Mouse (Mus musculus) gastrocnemius, adult 2 months (tissue): Measurements from ENCODE around the gene Chil1. TPM values are rescaled to one million over a fixed set of nuclear protein-coding genes. Genes with fewer than 3 reads are reported as not detected.
A peak's percentile ranks its signal among the peaks of the same experiment; 100 is the strongest.

ENCODE experiments used
- DNase-seq: peaks from one replicate; pipeline ENCODE4 v3.0.0; 2022
- H3K27ac ChIP-seq: fragments of 200-600 bp; 2 replicates; pipeline ENCODE4 v1.8.1; 2022; ENCODE audit warnings: mild to moderate bottlenecking
- H3K4me3 ChIP-seq: fragments of 200-600 bp; 2 replicates; pipeline ENCODE4 v1.8.1; 2022; ENCODE audit warnings: mild to moderate bottlenecking, moderate library complexity
- CTCF ChIP-seq: fragments of 200-600 bp; IDR thresholded peaks from 2 replicates; pipeline ENCODE4 v1.8.1; 2022; ENCODE audit warnings: antibody characterized with exemption, mild to moderate bottlenecking, moderate library complexity
- intact Hi-C: fragments of 180-260 bp; cut with DNase I; formaldehyde crosslinking; loops from one replicate; pipeline ENCODE4 v1.15.1; 2025
- total RNA-seq, 2 experiments: library from RNA; stranded (reverse); gene quantifications; 2 replicates each; pipeline ENCODE4 v1.2.3; 2021

The Chil1 gene
- total RNA-seq, 2 experiments from 2014 or later, result 1.8 to 6.9 TPM

DNA sequence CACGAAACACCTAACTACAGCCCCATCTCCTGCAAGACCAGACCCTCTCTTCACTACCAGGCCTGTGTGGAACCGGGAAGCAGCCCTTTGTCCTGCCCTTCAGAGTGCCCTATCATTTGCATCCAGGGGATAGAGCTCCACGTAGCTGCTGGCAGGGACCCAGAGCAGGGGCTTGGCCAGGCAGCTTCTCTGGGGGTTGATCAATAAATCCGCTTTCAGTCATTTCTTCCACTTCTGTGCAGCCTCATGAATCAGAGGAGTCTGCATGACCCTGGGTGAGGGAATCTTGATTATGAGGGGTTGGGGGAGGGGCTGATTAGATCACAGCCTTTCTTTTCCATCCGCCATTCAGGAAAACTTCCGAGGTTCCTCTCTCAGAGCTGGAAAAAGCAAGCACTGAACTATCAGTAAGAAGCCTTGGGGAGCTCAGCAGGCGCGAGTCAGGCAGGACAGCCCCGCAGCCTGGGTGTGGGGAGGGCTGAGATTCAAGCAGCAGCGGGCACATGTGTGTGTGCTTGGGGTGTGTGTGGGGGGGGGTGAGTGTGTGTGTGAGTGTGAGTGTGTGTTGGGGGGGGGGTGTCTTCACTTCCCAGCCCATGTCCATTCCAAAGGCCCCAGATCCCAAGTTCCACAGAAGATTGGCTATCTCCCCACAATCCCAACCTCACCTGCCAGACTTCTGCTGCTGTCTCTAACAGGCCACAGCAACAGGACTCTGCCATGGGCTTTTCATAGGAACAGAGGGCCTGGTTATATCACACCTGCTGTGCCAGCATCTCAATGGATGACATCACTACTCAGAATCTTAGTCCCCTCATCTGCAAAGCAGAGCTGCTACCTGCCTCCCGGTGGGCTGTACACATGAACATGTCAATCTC lies 34.0 kb downstream of the Chil1 start:
- intact Hi-C loops, result no loop called here
- Histone ChIP-seq H3K27ac (no peak overlapping the region), H3K4me3 (no peak overlapping the region)
- no peak for TF ChIP-seq CTCF
- DNase-seq, result no peak

DNA sequence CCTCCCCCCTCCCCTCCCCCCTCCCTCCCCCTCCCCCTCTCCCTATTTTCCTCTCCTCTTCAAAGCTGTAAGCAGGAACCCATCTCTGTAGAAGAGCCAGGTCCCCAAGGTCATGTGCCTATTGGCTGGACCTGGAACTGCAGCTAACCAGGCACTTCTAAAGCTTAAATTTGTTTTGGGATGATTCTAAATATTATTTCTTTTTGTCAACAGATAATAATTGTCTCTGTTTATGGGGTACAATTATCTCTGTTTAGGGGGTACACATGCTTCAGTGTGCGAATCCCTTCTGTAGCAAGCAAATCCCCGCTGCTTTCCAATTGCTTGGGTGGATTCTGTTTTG lies 34.6 kb downstream of the Chil1 start:
- H3K27ac ChIP-seq, result no peak overlapping the region
- no peak for DNase-seq
- H3K4me3 ChIP-seq, result no peak overlapping the region
- no peak for TF ChIP-seq CTCF
- intact Hi-C loops, result no loop called here

DNA sequence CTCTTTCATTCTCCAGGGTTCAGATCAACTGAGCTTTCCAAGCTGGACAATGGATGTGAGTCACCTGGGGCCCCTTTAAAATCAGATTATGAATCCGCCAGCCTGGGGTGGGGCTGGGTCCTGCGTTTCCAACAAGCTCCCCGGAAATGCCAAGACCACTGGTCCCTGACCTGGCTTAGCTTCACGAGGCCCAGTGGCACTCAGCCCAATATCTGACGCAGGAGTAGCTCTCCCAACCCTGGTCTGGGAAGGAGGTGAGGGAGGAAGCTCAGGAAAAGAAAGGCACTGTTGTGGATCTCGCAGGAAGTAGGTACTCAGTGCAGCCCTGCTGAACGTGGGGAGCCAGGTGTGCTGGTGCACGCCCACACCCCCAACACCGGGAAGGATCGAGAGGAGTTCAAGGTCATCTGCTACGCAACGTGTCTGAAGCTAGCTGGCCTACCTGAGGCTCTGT lies 35.1 kb downstream of the Chil1 start:
- no peak overlapping the region for H3K27ac ChIP-seq
- TF ChIP-seq CTCF, result no peak
- no peak for DNase-seq
- intact Hi-C loops, result no loop called here
- H3K4me3 ChIP-seq, result no peak overlapping the region

DNA sequence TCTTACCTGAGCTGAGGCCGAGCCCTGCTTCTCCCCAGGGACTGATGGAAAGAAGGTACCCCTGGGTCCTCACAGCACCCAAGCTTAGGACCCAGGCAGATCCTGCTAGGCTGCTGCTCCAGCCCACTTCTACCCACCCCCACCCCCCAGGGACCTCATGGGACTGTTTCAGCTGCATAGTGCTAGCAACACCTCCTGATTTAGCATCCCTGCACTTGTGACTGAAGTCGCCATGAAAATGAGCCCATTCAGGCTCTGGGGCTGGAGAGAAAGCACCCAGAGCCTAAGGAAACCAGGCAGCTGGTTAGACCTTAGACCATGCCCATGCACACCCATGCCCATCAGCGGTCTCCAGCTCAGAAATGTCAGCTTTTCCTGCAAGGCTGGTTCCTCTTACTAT lies 36.0 kb downstream of the Chil1 start:
- no peak overlapping the region for H3K27ac ChIP-seq
- no peak for TF ChIP-seq CTCF
- no peak for DNase-seq
- intact Hi-C loops, result no loop called here
- no peak overlapping the region for H3K4me3 ChIP-seq

DNA sequence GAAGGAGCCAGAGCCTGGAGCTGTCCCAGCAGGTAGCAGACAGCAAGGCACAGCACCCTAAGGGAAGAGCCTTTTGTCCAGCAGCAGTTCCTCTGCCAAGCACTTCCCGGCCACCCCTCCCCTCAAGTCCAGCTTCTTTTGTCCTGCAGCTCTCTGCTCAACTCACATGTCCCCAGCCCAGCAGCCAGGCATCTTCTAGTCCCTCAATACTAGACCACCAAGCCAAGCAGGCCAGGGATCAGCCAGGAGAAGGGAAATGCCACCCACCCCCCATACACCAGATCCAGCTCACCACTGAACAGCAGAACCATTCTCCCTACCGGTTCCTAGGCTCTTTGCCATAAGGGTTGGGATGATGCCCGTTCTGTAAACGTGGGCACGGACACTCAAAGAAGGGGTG lies 37.6 kb downstream of the Chil1 start:
- H3K27ac ChIP-seq, result no peak overlapping the region
- DNase-seq, result no peak
- intact Hi-C loops, result no loop called here
- no peak overlapping the region for H3K4me3 ChIP-seq
- TF ChIP-seq CTCF, result no peak

DNA sequence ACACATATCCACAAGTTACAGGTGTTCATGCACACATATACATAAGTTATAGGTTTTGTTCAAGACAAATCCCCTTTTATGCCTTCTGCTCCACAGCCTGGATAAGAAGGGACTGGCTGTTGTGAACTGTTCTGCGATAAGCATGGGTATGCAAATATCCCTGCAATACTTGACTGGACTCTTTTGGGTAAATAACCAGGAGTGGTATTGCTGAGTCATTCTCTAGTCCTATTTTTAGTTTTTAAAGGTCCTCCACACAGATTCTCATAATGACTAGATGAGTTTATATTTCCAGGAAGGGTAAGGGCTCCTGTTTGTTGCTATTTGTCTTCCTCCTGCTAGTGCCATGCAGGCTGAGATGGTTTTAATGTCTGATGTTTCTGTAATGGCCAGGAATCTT lies 39.2 kb downstream of the Chil1 start:
- DNase-seq, result no peak
- Histone ChIP-seq H3K27ac (peak overlapping the region; percentile 9; the same call in 1 of the 2 replicates), H3K4me3 (no peak overlapping the region)
- TF ChIP-seq CTCF, result no peak
- intact Hi-C loops, result no loop called here

DNA sequence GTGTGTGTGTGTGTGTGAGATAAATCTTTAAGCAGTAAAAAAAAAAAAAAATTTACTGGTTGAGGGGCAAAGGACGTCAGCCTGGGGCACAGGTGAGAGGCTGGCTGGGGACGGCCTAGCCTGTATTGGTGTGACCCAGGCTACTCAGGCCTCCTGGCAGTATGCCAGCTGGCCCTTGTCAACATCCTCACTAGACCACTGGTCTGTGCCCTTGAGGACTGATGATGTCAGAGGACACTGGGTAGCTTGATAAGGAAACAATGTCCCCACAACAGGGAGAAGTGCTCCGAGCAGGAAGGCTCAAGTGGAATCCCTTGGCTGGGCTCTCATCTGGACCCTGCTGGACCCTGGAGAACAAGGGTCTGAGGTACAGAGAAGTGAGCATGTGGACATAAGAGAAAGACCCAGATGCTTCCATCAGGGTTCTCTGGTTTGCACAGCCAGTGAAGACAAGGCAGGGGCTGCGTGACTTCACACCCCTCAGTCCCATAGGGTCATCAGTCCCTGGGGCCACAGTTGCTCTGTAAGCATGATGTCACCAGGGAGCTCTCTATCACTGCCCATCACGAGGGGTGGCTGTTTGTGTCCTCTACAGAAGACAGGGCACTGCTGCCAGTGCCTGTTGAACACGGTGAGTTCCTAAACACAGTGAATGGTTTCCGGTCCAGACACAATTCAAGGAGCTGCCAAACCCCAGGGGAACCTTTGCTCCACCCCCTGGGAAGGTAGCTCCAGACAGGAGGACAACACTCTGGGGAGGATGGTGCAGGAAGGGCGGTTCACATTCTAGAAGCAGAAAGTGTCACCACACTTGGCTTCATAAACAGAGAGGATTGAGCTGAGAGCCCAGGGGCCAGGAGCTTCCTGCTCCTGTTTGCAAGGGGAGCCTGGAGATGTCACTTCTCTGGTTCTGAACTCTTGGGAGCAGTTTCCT lies 40.4 kb downstream of the Chil1 start:
- no peak for TF ChIP-seq CTCF
- intact Hi-C loops, result no loop called here
- Histone ChIP-seq H3K4me3 (no peak overlapping the region), H3K27ac (no peak overlapping the region)
- peak; percentile 40 for DNase-seq

DNA sequence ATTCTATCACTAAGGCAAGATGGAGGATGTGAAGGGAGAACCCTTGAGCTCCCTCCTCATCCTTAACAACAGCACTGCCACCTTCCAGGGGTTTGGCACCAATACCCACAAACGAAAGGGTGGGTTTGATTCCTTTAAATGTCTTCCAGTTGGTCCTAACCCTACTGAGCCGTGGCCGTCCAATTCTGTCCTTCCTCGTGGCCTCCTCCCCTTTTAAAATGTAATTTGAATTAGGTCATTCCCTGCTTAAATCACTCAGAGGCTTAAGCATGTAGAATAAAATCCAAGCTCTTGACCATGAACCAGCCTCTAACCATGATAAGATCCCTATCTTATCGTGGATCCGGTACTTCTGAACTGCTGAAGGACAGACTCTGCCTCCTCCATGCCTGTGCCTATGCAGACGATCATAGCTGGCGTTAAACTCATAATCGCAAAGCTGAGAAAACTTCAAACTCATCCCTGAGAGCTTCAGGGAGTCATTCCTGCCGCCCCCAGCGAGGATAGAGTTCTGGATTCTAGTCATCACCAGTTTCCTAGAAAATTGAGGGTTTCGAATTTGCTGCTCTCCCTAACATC lies 42.8 kb downstream of the Chil1 start:
- intact Hi-C loops, result no loop called here
- TF ChIP-seq CTCF, result no peak

DNA sequence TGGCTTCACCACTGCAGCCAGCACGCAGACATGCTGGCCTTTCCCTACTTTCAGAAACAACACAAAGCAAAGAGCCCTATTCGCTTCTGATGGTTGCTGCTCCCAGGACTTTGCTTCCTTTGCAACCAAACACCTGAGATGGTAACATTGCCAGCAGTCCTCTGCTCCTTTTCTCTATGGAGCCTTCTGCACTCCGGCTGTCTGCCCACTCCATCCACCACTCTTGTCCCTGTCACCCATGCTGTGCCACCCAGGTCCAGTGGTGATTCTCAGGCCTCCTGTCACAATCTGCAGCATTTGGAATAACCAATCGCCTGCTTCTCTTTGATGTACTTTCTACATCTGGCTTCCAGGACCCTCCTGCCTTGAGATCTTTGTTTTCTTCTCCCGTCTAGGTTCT lies 43.4 kb downstream of the Chil1 start:
- Histone ChIP-seq H3K27ac (no peak overlapping the region), H3K4me3 (no peak overlapping the region)
- TF ChIP-seq CTCF, result no peak
- no peak for DNase-seq
- intact Hi-C loops, result no loop called here

More for the DNA sequence above, 42.8 kb downstream of the Chil1 start:
- Histone ChIP-seq H3K27ac (no peak overlapping the region), H3K4me3 (no peak overlapping the region)
- no peak for DNase-seq

DNA sequence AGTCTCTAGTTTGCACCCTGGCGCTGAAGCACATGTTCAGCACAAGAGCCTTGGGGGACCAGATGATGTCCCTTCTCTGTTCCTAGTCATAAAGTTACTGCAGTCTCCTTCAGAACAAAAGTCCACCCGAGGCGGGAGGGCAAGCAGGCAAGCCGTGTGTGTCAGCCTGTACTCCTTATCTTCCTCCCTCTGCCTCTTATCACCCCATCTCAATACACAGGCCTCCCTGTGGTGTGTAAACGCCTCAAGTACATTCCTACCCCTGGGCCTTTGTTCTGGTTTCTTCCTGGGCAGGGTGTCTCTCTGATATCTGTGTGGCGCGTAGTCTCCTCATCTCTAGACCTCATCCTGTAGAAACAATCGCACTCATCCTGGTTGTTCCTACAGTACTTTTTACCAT lies 44.8 kb downstream of the Chil1 start:
- DNase-seq, result no peak
- no peak for TF ChIP-seq CTCF
- intact Hi-C loops, result no loop called here
- no peak overlapping the region for H3K27ac ChIP-seq
- no peak overlapping the region for H3K4me3 ChIP-seq

DNA sequence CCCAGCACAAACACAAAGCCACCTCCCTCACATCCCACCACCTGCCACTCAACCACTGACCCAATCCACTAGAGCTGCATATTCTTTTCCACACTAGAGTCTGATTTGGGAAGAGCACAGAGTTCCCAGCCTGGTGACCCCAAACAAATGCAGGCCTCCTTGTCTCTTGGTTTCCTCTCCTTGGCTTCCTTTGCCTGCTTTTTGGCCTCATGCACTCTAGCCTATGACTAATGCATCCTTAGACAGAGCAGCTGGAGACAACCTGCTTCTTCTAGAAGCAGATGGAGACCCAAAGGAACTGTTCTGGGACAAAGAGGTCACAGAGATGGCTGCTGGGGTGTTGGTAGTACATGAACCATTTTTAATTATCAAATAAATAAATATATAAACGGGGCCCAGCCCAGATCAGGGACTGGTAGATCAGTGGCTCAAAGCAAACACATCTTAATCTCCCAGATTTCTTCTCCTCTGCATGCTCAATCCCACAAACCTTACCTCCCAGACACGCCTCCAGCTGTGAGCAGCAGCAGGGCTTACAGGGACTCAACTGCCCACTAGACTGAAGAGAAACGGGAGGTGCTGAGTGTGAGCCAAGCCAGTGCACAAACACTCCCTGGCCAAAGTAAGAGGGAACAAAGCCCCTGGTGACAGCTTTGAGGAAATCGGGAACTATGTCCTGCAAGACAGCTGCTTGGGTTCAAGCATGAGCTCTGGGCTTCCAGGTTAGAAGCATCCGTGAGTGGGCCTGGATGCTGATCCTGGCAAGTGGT lies 48.0 kb downstream of the Chil1 start:
- no peak for DNase-seq
- Histone ChIP-seq H3K4me3 (no peak overlapping the region), H3K27ac (no peak overlapping the region)
- no peak for TF ChIP-seq CTCF
- intact Hi-C loops, result no loop called here

DNA sequence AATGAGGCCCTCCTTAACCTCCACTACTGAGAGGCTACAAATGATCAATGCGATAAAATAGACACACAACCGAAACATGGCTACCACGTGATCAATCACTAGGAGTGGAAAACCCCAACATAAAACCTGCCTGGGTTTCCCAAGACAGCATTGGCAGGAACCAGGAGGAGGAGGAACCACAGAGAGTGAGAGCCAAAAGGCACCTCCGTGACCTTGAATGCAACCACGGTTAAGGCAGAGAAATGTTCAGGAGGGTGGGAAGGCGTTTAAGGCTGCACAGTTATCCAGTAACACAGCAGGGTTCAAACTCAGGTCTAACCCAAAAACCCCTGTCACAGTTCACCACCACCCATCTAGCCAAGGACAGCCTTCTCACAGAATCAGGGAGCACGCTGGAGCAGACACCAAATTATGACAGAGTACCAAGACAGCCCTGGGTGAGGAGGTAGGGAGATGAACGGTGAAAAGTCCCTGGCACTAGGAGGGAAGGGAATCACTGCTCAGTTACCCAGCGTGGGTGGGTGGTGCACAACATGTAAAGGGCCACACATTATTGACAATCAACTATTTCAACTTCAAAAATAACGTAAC lies 48.8 kb downstream of the Chil1 start:
- no peak for DNase-seq
- intact Hi-C loops, result no loop called here
- no peak for TF ChIP-seq CTCF
- no peak overlapping the region for H3K27ac ChIP-seq
- no peak overlapping the region for H3K4me3 ChIP-seq
